Mouse (Mus musculus) spleen, postnatal 14 days (tissue): ENCODE results near the gene Lima1.
"Not testable (repeated sequence)": the region's sequence is repeated elsewhere in the genome, so short reads cannot be mapped to it uniquely, and the experiment has no call there.

Source experiments
- DNase-seq, 2 experiments: peaks; one replicate each; pipeline ENCODE4 v3.0.0; 2021 to 2022; ENCODE audit warnings: low spot score in 2 of 2

The Lima1 gene

GRCm38 (mm10) chr15:99835191-99835590 is 40.1 kb downstream of the Lima1 start:
- DNase-seq: no peak

- DNase-seq: no peak
Measured at GRCm38 (mm10) chr15:99834681-99835080, 40.6 kb downstream of the Lima1 start.

GRCm38 (mm10) chr15:99833648-99834454 is 41.4 kb downstream of the Lima1 start:
- DNase-seq: no peak

- no peak for DNase-seq
Measured at GRCm38 (mm10) chr15:99831535-99831934, 43.7 kb downstream of the Lima1 start.

GRCm38 (mm10) chr15:99828061-99828460 is 47.2 kb downstream of the Lima1 start:
- DNase-seq: no peak

- no peak for DNase-seq
Measured at GRCm38 (mm10) chr15:99826210-99826888, 48.9 kb downstream of the Lima1 start.

GRCm38 (mm10) chr15:99825211-99825610 is 50.0 kb downstream of the Lima1 start:
- no peak for DNase-seq

- DNase-seq: no peak
Measured at GRCm38 (mm10) chr15:99823322-99823898, 51.8 kb downstream of the Lima1 start.

- not testable (repeated sequence) for DNase-seq
Measured at GRCm38 (mm10) chr15:99822501-99822900, 52.8 kb downstream of the Lima1 start.

- no peak for DNase-seq
Measured at GRCm38 (mm10) chr15:99819621-99820279, 55.5 kb downstream of the Lima1 start.

- no peak for DNase-seq
Measured at GRCm38 (mm10) chr15:99819109-99819440, 56.2 kb downstream of the Lima1 start.

GRCm38 (mm10) chr15:99818321-99819108 is 56.7 kb downstream of the Lima1 start:
- no peak for DNase-seq

- no peak for DNase-seq
Measured at GRCm38 (mm10) chr15:99817343-99818235, 57.7 kb downstream of the Lima1 start.

- no peak for DNase-seq
Measured at GRCm38 (mm10) chr15:99815999-99816398, 59.3 kb downstream of the Lima1 start.

GRCm38 (mm10) chr15:99814554-99815260 is 60.5 kb downstream of the Lima1 start:
- DNase-seq: no peak

GRCm38 (mm10) chr15:99813639-99814038 is 61.6 kb downstream of the Lima1 start:
- no peak for DNase-seq

GRCm38 (mm10) chr15:99812097-99812496 is 63.2 kb downstream of the Lima1 start:
- DNase-seq: no peak

GRCm38 (mm10) chr15:99807776-99808735 is 67.2 kb downstream of the Lima1 start:
- no peak for DNase-seq

- DNase-seq: no peak
Measured at GRCm38 (mm10) chr15:99806171-99806570, 69.1 kb downstream of the Lima1 start.
